Mouse (Mus musculus) ES-E14 (cell line): ENCODE measurements at regions not wholly inside any gene's neighbourhood (a gene's known extent, or its start where the extent isn't known, plus 50 kb on each side); places are given as distances from the start of the nearest gene placed in this dataset.

ENCODE experiments used
- HCFC1 ChIP-seq: IDR thresholded peaks from 2 replicates; pipeline ENCODE4 v1.6.1; 2012; ENCODE audit warnings: low read length, inconsistent platforms, borderline replicate concordance; ENCODE audit not compliant: insufficient read depth
- MAFK ChIP-seq: IDR thresholded peaks from 2 replicates; pipeline ENCODE4 v1.6.1; 2014; ENCODE audit warnings: mild to moderate bottlenecking, low read depth, low read length, inconsistent platforms; ENCODE audit not compliant: insufficient read depth
- ZC3H11A ChIP-seq: IDR thresholded peaks from 2 replicates; pipeline ENCODE4 v1.6.1; 2012; ENCODE audit warnings: low read depth, mild to moderate bottlenecking, inconsistent platforms, low read length, borderline replicate concordance
- ZNF384 ChIP-seq: IDR thresholded peaks from 2 replicates; pipeline ENCODE4 v1.6.1; 2012; ENCODE audit warnings: low read depth, low read length, inconsistent platforms

- TF ChIP-seq ZC3H11A (no peak), HCFC1 (no peak), MAFK (no peak), ZNF384 (no peak)
These were observed 156.8 kb downstream of the Rab11fip4 start for GRCm38 (mm10) chr11:79747801-79748200.
